Mouse (Mus musculus) hindbrain, embryonic 14.5 days (tissue): ENCODE data around the gene Aasdh. TPM values are rescaled to one million over a fixed set of nuclear protein-coding genes. Genes with fewer than 3 reads are reported as not detected.

Source experiments
- ATAC-seq: fragments of 200-750 bp; cut with Nextera tagmentation; 2 replicates; pipeline ENCODE4 v1.8.0; 2017; ENCODE audit warnings: moderate number of reproducible peaks, mild to moderate bottlenecking, moderate TSS enrichment, moderate library complexity; ENCODE audit not compliant: low FRiP score
- DNase-seq: peaks from one replicate; pipeline ENCODE4 v3.0.0-alpha.2; 2015; ENCODE audit warnings: low spot score
- H3K27ac ChIP-seq: fragments of 300-500 bp; sonication (generic); 2 replicates; pipeline ENCODE4 v1.5.1; 2014; ENCODE audit warnings: mild to moderate bottlenecking, moderate library complexity
- H3K27me3 ChIP-seq: fragments of 300-500 bp; sonication (generic); 2 replicates; pipeline ENCODE4 v1.6.1; 2014; ENCODE audit warnings: mild to moderate bottlenecking, low read length, mixed read lengths; ENCODE audit not compliant: control insufficient read depth, insufficient read depth
- H3K36me3 ChIP-seq: fragments of 300-500 bp; sonication (generic); replicated peaks from 2 replicates; pipeline ENCODE4 v1.6.1; 2014; ENCODE audit not compliant: control insufficient read depth, insufficient read depth
- H3K4me1 ChIP-seq: fragments of 300-500 bp; sonication (generic); replicated peaks from 2 replicates; pipeline ENCODE4 v1.6.1; 2014; ENCODE audit warnings: antibody characterized with exemption, low read length, mixed read lengths; ENCODE audit not compliant: control insufficient read depth, insufficient read depth
- H3K4me2 ChIP-seq: fragments of 300-500 bp; sonication (generic); replicated peaks from 2 replicates; pipeline ENCODE4 v1.6.1; 2014; ENCODE audit warnings: mild to moderate bottlenecking, moderate library complexity
- H3K4me3 ChIP-seq: fragments of 300-500 bp; sonication (generic); replicated peaks from 2 replicates; pipeline ENCODE4 v1.5.1; 2014; ENCODE audit warnings: mild to moderate bottlenecking, low read length
- H3K9ac ChIP-seq: fragments of 300-500 bp; sonication (generic); 2 replicates; pipeline ENCODE4 v1.6.1; 2014
- H3K9me3 ChIP-seq: fragments of 300-500 bp; sonication (generic); 2 replicates; pipeline ENCODE4 v1.6.1; 2016; ENCODE audit warnings: low read length; ENCODE audit not compliant: control insufficient read depth
- WGBS: fragments of 180-500 bp; shearing (Covaris S2); extraction: QIAGEN DNeasy Blood & Tissue Kit; methylation state at CpG from one replicate; pipeline ENCODE4 v1.1.7; 2014; 5-methylcytosine and 5-hydroxymethylcytosine counted together
- polyA plus RNA-seq: library from polyadenylated mRNA; unstranded; fragments of >200 nt; fragmentation: Nextera tagmentation; extraction: Ambion mirVana; gene quantifications from 2 replicates; pipeline ENCODE4 v1.2.1, GENCODE M21; 2014

Gene Aasdh
- polyA plus RNA-seq: 14.0 and 18.6 TPM in 2 replicates

DNA sequence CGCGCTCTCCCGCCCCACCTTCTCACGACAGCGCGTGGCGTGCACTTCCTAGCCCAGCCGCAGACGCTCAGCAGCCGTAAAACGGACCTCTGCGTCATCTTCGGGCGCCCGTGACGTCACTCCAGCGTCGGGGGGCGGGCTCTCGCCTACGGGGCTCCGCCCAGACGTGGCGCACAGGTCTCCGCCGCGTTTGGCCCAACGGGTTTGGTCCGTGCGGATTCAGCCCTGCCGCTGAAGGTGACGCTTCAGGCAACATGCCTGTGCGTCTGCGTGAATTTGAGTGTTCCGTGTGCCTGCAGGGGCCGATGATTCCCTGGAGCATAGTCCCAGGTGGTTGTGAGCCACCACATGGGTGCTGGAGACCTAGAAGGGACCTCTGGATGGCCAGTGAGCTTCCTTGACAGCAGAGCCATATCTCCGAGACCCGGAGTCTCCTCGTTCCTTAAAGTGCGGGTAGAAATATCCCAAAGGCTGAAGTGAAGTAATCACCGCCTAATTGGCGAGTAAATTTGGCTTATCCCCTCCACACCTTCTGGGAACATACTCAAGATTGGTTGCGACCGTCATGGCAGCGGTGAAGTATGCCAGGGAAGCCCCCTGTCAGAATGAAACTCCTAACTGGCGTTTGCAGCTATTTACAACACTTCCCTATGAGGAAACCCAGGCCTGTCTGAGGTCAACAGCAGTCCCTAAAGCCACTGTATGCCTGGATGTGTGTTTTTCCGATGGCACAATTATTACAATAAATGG lies at the start of gene Aasdh:
Gene Aasdh (minus strand): TSS at position 110 of the 750 bp plus-strand sequence.
- H3K4me1 ChIP-seq: peaks cover 5% of the 10 kb centered on the region; the same call in 1 of the 2 replicates
- under 1% methylated on average over 47 of the region's 47 CpGs for WGBS
- DNase-seq (peak; percentile 100), ATAC-seq (peak; percentile 99)
- peak within 1 kb of the TSS; percentile 82 for H3K4me2 ChIP-seq
- 0 out of 2 replicates have a peak, but pooled peaks cover 5% of the 10 kb centered on the region for H3K36me3 ChIP-seq
- H3K27me3 ChIP-seq: no peaks in the 10 kb centered on the region
- no peaks in the 10 kb centered on the region for H3K9me3 ChIP-seq
- H3K27ac ChIP-seq: peak within 1 kb of the TSS; percentile 81
- H3K9ac ChIP-seq: peak within 1 kb of the TSS; percentile 68
- H3K4me3 ChIP-seq: peak within 1 kb of the TSS; percentile 46

DNA sequence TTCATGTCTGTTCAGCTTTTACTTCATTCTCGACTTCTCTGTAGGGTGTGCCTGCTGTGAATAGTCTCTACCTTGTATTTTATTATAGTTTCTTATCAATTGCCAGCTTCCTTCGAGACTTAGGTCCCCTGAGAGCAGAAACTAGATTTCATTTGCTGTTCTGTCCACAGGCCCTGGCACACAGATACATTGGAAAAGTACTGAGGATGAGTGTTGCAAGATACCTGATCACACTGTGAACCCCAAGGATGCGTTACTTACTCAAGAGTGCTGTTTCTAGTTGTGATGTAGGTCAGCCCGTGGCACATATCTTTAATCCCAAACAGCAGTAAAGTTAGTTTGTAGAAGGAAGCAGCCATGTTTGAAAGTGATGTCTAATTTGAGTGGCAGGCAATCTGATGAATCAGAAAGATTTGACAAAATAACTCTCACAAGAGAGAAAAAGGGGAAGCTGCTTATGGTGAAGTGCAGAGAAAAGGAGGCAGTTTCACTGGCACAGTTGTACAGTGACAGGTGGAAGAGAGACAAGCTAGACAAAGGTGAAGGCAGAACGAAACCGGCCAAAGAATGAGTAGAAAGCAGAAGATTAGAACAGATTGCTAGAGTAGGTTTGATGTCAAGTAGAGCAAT lies 49.1 kb upstream of the Aasdh start:
- Histone ChIP-seq H3K4me1 (peaks cover 21% of the 10 kb centered on the region), H3K27me3 (no peaks in the 10 kb centered on the region), H3K36me3 (peaks cover 29% of the 10 kb centered on the region), H3K9ac (no peak overlapping the region), H3K4me3 (no peak overlapping the region), H3K4me2 (no peak overlapping the region), H3K27ac (no peak overlapping the region), H3K9me3 (no peaks in the 10 kb centered on the region)
- DNase-seq: no peak
- WGBS: 88% methylated on average over 6 of the region's 6 CpGs
- no peak for ATAC-seq

DNA sequence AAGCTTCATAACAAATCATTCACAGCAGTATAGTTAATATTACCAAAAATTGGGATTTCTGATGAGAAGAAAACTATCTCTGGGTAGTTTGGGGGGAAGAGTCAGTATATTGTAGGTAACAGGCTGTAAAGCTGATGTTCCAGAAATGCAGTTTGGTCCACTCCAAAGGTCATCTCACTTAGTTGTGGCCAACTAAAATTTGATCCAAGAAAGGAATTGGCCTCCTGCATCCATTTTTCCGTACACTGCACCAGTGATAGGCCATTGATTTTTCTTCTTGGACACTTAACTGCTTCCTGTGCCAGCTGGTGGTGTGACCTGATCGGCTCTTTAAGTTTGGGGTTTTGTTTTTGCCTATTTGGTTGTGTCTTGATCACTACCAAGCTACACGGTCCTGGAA lies 48.5 kb upstream of the Aasdh start:
- Histone ChIP-seq H3K9ac (no peak overlapping the region), H3K4me3 (no peak overlapping the region), H3K27ac (no peak overlapping the region), H3K4me2 (no peak overlapping the region), H3K9me3 (no peaks in the 10 kb centered on the region), H3K27me3 (no peaks in the 10 kb centered on the region), H3K4me1 (peaks cover 22% of the 10 kb centered on the region), H3K36me3 (peaks cover 25% of the 10 kb centered on the region)
- DNase-seq: no peak
- WGBS: 77% methylated on average over 3 of the region's 3 CpGs
- ATAC-seq: no peak

DNA sequence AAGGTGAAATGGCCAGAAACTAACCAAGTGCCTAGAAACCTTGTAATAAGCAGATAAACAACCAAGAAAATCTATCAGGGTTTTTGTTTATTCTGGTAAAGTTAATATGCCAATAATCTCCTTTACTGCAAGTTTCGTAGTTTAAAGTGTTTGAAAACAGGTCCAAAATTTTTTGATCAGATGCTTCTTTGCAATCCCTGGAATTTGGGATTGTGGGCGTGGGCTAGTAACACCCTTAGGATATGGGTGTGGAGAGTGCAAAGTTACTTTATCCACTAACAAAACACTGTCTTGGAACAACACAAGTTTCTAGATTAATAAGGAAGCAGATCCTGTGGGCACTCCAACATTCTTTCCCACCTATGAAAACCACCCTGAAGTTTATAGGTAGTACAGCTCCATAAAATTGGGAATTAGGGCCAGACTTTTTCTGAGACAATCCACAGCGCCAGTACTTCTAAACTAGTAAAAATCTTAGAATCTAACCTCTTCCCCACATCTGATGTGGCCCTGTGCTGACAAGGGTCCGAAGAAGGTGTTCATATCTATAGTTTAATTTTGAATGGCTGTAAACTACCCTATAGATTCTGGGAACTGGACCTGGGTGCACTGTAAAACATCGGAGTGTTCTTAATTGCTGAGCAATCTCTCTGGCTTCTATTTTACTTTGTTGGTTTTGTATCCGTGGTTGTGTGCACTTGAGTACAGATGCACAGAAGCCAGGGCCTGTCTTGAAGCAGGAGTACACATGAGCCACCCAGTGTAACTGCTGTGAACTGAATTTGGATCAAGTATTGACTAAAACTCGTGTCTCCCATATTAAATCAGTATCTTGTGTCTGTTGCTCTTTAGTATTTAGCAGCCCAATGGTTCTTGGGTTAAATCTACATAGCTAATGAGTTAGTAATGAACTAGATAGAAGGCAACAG lies 47.1 kb upstream of the Aasdh start:
- peaks cover 12% of the 10 kb centered on the region for H3K36me3 ChIP-seq
- H3K4me1 ChIP-seq: peaks cover 22% of the 10 kb centered on the region
- H3K9me3 ChIP-seq: no peaks in the 10 kb centered on the region
- no peak for ATAC-seq
- H3K4me3 ChIP-seq: peak overlapping the region; percentile 61
- DNase-seq: no peak
- H3K27me3 ChIP-seq: no peaks in the 10 kb centered on the region
- peak overlapping the region; percentile 70 for H3K4me2 ChIP-seq
- H3K27ac ChIP-seq: peak overlapping the region; percentile 84
- peak overlapping the region; percentile 73 for H3K9ac ChIP-seq
- WGBS: 20% methylated on average over 7 of the region's 7 CpGs

DNA sequence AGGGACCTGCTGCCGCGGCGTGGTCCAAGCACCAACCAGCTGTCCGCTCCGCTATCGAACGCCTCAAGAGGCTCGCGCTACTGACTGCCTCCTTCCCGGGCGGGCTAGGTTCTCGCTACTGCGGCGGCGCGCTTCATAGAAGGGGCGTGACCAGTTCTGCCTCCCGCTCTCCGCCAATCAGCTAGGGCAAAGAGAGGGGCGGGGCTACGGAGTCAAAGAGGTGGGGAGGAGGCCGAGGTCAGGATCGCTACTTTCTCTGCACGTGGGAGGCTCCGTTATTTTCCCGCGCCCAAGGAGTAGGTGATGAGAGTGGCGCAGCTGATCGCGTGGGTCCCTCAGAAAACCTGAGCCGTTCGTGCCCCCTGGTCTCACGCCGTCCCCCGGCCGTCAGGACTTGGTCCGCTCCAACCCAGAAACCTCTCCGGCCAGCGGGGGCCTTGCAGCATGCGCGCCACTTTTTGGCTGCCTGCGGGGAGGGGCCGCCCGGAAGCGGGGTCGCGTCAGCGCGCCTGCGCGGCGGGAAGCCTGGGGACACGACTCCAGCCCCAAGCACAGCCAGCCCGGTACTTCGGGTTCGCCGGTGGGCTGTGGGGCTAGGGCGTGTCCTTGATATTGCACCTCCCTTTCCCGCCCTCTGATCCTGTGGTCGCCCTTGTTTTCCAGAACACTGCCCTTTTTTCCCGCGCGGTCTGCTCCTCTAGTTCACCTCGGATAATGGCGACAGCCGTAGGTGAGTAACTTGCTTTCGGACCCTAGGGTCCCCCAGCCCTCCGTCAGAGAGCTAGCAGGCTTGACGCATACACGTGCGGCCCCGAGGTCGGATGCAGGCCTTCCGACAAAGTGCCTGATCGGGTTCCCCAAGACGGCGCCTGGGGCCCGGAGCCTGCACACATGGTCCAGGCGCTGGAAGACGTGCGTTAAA lies 46.1 kb upstream of the Aasdh start, which contains the start of the genes Paics and Ppat:
Gene Paics (plus strand): TSS at position 202 of the 922 bp plus-strand sequence.
Gene Ppat (minus strand): TSS at position 473 of the 922 bp plus-strand sequence.
- H3K9ac ChIP-seq: peak within 1 kb of the TSS; percentile 73
- WGBS: under 1% methylated on average over 80 of the region's 81 CpGs
- H3K27me3 ChIP-seq: no peaks in the 10 kb centered on the region
- H3K4me2 ChIP-seq: peak within 1 kb of the TSS; percentile 70
- ATAC-seq (peak; percentile 97), DNase-seq (peak; percentile 95)
- peak within 1 kb of the TSS; percentile 61 for H3K4me3 ChIP-seq
- peaks cover 2% of the 10 kb centered on the region for H3K36me3 ChIP-seq
- H3K27ac ChIP-seq: peak within 1 kb of the TSS; percentile 84
- no peaks in the 10 kb centered on the region for H3K9me3 ChIP-seq
- peaks cover 22% of the 10 kb centered on the region for H3K4me1 ChIP-seq

DNA sequence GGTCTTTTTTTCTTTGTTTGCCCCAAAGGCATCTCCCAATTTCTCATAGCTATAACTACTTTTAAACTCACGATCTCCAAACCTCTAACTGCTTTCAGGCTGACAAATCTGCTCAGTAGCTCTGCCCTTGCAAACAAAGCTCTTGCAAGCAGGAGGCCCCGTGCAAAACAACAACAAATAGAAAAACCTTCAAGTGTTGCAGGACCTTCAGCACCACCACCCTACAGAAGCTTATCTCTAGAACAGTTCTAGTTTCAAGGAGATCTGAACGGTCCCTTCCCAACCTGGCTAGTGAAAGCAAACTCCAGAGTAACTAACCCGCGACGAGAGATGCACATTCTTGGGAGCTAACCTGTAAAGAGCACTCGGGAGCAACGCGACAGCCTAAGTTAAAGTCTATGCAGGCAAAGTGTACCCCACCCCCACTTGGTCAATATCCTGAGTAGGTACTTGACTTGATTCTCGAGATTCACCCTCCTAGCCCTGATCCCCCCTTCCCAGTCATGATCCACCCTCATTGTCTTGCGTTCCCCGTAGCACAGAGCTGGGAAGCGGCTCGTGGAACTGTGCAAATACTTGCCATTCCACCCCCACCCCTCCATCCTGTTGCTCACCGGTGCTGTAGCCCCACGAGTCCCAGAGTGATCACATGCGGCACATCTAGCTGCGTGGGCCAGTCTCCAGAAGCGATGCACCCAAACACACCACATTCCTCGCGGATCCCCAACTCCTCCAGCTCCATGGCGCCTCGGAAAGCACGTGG lies 45.2 kb upstream of the Aasdh start:
- H3K4me3 ChIP-seq: peak overlapping the region; percentile 61
- H3K4me2 ChIP-seq: peak overlapping the region; percentile 70
- peak overlapping the region; percentile 66 for H3K9ac ChIP-seq
- WGBS: under 1% methylated on average over 24 of the region's 24 CpGs
- peaks cover 22% of the 10 kb centered on the region for H3K4me1 ChIP-seq
- DNase-seq (no peak), ATAC-seq (no peak)
- no peaks in the 10 kb centered on the region for H3K9me3 ChIP-seq
- H3K27me3 ChIP-seq: no peaks in the 10 kb centered on the region
- H3K36me3 ChIP-seq: no peaks in the 10 kb centered on the region
- H3K27ac ChIP-seq: peak overlapping the region; percentile 53; the same call in 1 of the 2 replicates

DNA sequence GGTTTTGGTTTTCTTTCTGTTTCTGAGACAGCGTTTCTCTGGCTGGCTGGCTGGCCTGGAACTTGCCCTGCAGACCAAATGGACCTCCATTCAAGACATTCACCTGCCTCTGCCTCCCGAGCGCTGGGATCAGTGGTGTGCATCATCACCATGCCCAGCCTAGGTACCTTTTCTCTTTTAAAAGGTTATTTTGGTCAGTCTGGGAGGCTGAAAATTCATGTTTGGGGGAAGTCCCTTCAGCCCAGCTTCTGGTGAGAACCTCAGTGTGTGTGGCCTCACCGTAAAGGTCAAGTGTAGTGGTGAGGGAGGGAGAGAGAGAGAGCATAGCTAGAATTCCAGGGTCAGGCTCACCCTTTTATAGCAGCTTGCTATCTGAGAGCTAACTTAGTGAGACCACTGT lies 42.4 kb upstream of the Aasdh start:
- H3K4me3 ChIP-seq: no peak overlapping the region
- H3K27me3 ChIP-seq: no peaks in the 10 kb centered on the region
- no peaks in the 10 kb centered on the region for H3K36me3 ChIP-seq
- H3K9me3 ChIP-seq: no peaks in the 10 kb centered on the region
- H3K9ac ChIP-seq: no peak overlapping the region
- WGBS: 94% methylated on average over 4 of the region's 4 CpGs
- no peak overlapping the region for H3K4me2 ChIP-seq
- ATAC-seq (no peak), DNase-seq (no peak)
- H3K4me1 ChIP-seq: peaks cover 20% of the 10 kb centered on the region
- no peak overlapping the region for H3K27ac ChIP-seq

DNA sequence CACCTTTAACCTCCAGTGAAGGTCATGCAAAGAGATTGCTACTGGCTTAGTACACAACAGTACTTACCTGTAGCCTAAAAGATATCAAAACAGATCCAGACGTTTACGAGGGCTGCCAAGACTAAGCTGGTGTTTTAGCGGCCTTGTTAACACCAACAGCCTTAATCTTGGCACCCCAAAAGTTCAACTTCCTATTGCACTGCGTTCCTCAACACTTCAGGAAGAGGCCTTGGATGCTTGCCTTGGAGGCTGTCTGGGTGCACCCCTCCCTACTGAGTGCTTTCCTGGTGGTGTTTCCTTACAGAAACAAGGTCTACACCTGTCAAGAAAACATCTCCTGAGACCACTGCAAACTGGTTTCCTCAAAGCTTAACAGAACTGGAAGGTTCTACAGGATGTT lies 41.8 kb upstream of the Aasdh start:
- Histone ChIP-seq H3K9me3 (no peaks in the 10 kb centered on the region), H3K4me2 (no peak overlapping the region), H3K4me3 (no peak overlapping the region), H3K4me1 (peaks cover 13% of the 10 kb centered on the region), H3K9ac (no peak overlapping the region), H3K27ac (no peak overlapping the region), H3K27me3 (no peaks in the 10 kb centered on the region), H3K36me3 (no peaks in the 10 kb centered on the region)
- ATAC-seq: no peak
- no peak for DNase-seq
- WGBS: 97% methylated on average over 4 of the region's 4 CpGs
